Mouse (Mus musculus) embryonic facial prominence, embryonic 14.5 days (tissue): ENCODE results near the gene Eef1akmt3. TPM values are rescaled to one million over a fixed set of nuclear protein-coding genes. Genes with fewer than 3 reads are reported as not detected.

Source experiments
- ATAC-seq: fragments of 200-750 bp; cut with Nextera tagmentation; 2 replicates; pipeline ENCODE4 v1.8.0; 2017; ENCODE audit warnings: low read depth, moderate number of reproducible peaks, moderate TSS enrichment
- DNase-seq: peaks from one replicate; pipeline ENCODE4 v3.0.0-alpha.2; 2015; ENCODE audit warnings: low spot score
- H3K27ac ChIP-seq: fragments of 300-500 bp; sonication (generic); replicated peaks from 2 replicates; pipeline ENCODE4 v1.5.1; 2014; ENCODE audit warnings: low read depth, mild to moderate bottlenecking, low read length, moderate library complexity
- H3K27me3 ChIP-seq: fragments of 300-500 bp; sonication (generic); replicated peaks from 2 replicates; pipeline ENCODE4 v1.6.1; 2014; ENCODE audit warnings: low read length; ENCODE audit not compliant: control insufficient read depth, insufficient read depth
- H3K36me3 ChIP-seq: fragments of 300-500 bp; sonication (generic); 2 replicates; pipeline ENCODE4 v1.6.1; 2014; ENCODE audit warnings: low read length, mixed read lengths; ENCODE audit not compliant: control insufficient read depth, insufficient read depth
- H3K4me1 ChIP-seq: fragments of 300-500 bp; sonication (generic); 2 replicates; pipeline ENCODE4 v1.6.1; 2014; ENCODE audit warnings: antibody characterized with exemption, low read length; ENCODE audit not compliant: control insufficient read depth, insufficient read depth
- H3K4me2 ChIP-seq: fragments of 300-500 bp; sonication (generic); 2 replicates; pipeline ENCODE4 v1.6.1; 2014; ENCODE audit warnings: low read depth, mild to moderate bottlenecking, low read length, moderate library complexity, mixed read lengths
- H3K4me3 ChIP-seq: fragments of 300-500 bp; sonication (generic); 2 replicates; pipeline ENCODE4 v1.5.1; 2014; ENCODE audit warnings: low read depth, mild to moderate bottlenecking, low read length
- H3K9ac ChIP-seq: fragments of 300-500 bp; sonication (generic); 2 replicates; pipeline ENCODE4 v1.6.1; 2014; ENCODE audit warnings: low read depth, mild to moderate bottlenecking, low read length, moderate library complexity, mixed read lengths
- H3K9me3 ChIP-seq: fragments of 300-500 bp; sonication (generic); 2 replicates; pipeline ENCODE4 v1.6.1; 2016; ENCODE audit warnings: low read length; ENCODE audit not compliant: control insufficient read depth
- WGBS: fragments of 180-500 bp; shearing (Covaris S2); extraction: QIAGEN DNeasy Blood & Tissue Kit; methylation state at CpG from one replicate; pipeline ENCODE4 v1.1.7; 2014; 5-methylcytosine and 5-hydroxymethylcytosine counted together
- polyA plus RNA-seq: library from polyadenylated mRNA; unstranded; fragments of >200 nt; fragmentation: Nextera tagmentation; extraction: Ambion mirVana; gene quantifications from 2 replicates; pipeline ENCODE4 v1.2.1, GENCODE M21; 2014

Eef1akmt3 gene
- polyA plus RNA-seq, 1 experiment from 2014 or later, result 1.0 TPM

DNA sequence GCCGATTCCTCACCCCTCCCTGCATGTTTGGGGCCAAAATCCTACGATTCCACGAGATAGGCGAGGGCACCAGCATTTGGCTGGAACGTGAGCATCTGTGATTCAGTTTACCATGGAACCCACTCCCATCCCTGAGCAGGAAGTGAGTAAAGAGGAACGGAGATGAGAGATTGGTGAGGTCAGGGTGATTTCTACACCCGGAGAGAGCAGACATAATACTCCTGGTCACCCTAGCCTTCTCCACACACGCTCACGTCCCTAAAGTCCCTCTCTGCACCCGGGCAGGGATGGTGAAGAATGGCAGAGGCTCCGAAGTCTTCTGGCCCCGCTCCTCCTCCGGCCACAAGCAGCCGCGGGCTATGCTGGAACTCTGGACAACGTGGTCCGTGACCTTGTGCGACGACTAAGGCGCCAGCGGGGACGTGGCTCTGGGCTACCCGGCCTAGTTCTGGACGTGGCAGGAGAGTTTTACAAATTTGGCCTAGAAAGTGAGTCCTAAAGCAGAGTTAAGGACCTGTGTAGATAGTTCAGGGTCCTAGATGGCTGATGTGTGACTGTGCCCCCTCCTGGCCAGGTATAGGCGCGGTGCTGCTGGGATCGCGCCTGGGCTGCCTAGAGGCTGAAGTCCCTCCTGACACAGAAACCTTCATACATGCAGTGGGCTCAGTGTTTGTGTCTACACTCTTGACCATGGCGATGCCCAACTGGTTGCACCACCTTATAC lies 8.2 kb upstream of the Eef1akmt3 start:
- Histone ChIP-seq H3K4me2 (peak overlapping the region; percentile 28; the same call in 1 of the 2 replicates), H3K9ac (no peak overlapping the region), H3K27me3 (peaks cover 50% of the 10 kb centered on the region), H3K9me3 (no peaks in the 10 kb centered on the region), H3K27ac (no peak overlapping the region), H3K4me1 (no peaks in the 10 kb centered on the region), H3K4me3 (peak overlapping the region; percentile 15), H3K36me3 (peaks cover 6% of the 10 kb centered on the region; the same call in 1 of the 2 replicates)
- 5% methylated on average over 23 of the region's 29 CpGs for WGBS
- ATAC-seq (peak; percentile 24; the same call in 1 of the 2 replicates), DNase-seq (no peak)

DNA sequence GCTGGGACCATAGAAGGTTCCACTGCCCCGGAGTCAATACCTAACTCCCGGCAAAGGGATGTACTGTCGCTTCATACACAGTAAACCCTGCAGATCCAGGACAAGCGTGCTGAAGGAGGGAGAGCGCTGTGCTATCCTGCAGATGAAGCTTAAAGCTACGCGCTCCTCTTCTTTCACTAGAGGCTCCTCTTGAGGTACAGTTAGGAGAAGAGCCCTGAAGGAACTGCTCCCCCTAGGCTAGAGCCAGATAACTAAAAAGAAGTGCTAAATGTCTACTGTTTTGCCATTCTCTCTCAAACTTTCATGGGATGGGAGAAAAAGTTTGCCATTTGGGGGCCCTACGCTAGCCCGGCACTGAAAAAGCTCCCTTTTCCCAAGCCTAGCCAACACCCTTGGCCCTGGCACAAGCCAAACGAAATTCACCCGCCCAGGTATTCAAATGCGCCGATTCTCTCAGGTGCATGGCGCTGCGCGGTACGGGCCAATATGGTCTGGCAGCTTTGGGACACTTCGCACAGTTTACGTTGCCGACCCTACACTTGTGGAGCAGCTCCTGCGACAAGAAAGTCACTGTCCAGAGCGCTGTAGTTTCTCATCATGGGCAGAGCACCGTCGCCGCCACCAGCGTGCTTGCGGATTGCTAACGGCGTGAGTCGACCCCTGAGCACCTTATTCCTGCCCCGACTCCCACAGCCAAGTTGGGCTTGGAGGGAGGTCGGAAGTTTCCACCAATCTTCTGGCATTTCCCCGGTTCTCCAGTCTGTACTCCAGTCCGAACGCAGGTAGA lies 7.5 kb upstream of the Eef1akmt3 start:
- no peak for DNase-seq

DNA sequence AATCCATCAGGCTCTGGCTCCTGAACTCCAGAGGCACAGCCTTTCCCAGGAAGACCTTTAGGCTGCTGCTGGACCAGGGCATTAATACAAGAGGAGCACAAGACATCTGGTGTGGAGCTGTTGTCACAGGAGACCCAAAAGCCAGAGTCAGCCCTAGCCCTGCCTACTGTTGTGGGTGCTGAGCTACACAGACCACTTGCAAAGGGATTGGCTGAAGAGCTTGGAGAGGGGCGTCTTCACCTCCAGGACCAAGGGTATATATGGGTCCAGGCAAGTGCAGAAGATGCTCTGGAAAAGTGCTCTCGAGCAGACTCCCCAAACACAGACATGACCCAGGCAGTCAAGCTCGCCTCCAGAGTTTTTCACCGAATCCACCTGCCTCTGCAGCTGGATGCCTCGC lies 6.6 kb upstream of the Eef1akmt3 start, which contains the start of gene Cyp27b1:
Gene Cyp27b1 (plus strand): TSS at position 297 of the 400 bp plus-strand sequence.
- Histone ChIP-seq H3K4me3 (peak within 1 kb of the TSS; percentile 15), H3K9ac (no peak within 1 kb of the TSS)
- 17% methylated on average over 5 of the region's 5 CpGs for WGBS

More for the DNA sequence above, 7.5 kb upstream of the Eef1akmt3 start:
- ATAC-seq, result 0 out of 2 replicates have a peak, but pooled peaks have one; percentile 8
- Histone ChIP-seq H3K4me2 (peak overlapping the region; percentile 28), H3K9me3 (no peaks in the 10 kb centered on the region), H3K9ac (no peak overlapping the region), H3K27ac (no peak overlapping the region), H3K27me3 (peaks cover 50% of the 10 kb centered on the region), H3K4me3 (peak overlapping the region; percentile 15), H3K36me3 (peaks cover 6% of the 10 kb centered on the region; the same call in 1 of the 2 replicates), H3K4me1 (no peaks in the 10 kb centered on the region)
- 3% methylated on average over 35 of the region's 35 CpGs for WGBS

DNA sequence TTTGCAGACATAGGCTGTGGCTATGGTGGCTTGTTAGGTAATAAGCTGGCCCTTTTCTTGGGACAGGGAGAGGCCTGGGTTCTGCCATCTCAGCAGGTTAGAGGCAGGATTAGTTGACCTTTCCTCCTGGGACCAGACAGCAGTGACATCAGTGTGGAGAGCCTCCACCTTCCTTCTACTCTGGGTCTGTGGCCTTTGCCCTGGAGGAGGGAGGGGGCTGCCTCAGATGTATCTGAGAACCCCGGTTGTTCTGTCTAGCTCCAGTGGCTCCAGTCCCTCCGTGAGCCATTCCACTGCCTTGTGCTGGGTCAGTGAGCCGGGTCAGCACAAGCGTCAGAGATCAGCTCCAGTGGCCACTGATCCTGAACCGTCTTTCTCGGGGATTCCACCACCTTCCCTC lies 1.9 kb upstream of the Eef1akmt3 start:
- H3K27ac ChIP-seq, result no peak overlapping the region
- 78% methylated on average over 5 of the region's 6 CpGs for WGBS
- no peak for ATAC-seq
- no peak for DNase-seq
- peaks cover 6% of the 10 kb centered on the region; the same call in 1 of the 2 replicates for H3K36me3 ChIP-seq
- peak overlapping the region; percentile 81; the same call in 1 of the 2 replicates for H3K4me2 ChIP-seq
- H3K4me1 ChIP-seq, result peaks cover 7% of the 10 kb centered on the region
- H3K27me3 ChIP-seq, result peaks cover 8% of the 10 kb centered on the region
- H3K4me3 ChIP-seq, result no peak overlapping the region
- H3K9me3 ChIP-seq, result no peaks in the 10 kb centered on the region
- no peak overlapping the region for H3K9ac ChIP-seq

More for the DNA sequence above, 6.6 kb upstream of the Eef1akmt3 start, which contains the start of gene Cyp27b1:
- H3K27ac ChIP-seq, result no peak within 1 kb of the TSS
- H3K4me1 ChIP-seq, result peaks cover 1% of the 10 kb centered on the region; the same call in 1 of the 2 replicates
- no peak for DNase-seq
- H3K4me2 ChIP-seq, result peak within 1 kb of the TSS; percentile 28
- peaks cover 6% of the 10 kb centered on the region; the same call in 1 of the 2 replicates for H3K36me3 ChIP-seq
- ATAC-seq, result no peak
- H3K27me3 ChIP-seq, result peaks cover 50% of the 10 kb centered on the region
- H3K9me3 ChIP-seq, result no peaks in the 10 kb centered on the region

DNA sequence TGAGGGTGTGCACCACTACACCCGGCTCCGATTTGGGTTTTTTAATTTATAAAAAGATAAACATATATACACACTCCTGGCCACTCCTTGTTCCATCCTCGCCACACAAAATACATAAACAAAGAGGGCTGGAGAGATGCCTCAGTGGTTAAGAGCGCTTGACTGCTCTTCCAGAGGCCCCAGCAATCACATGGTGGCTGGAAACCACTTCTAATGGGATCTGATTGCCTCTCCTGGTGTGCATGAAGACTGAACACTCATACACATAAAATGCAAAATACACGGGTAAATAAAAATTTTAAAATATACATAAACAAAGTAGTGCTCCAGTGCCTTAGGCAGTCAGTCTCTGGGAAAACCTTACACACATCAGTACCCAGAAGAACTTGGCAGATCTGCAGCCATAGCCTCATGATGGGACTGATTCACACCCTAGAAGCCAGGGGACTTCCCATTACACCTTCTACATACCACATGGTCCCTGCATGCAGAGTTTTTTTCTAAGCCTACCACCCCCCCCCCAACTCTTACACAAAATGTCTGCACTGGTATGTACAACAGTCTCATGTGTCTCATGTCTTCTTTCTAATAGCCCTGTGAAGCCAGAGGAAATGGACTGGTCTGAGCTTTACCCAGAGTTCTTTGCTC lies 1.3 kb upstream of the Eef1akmt3 start:
- ATAC-seq, result no peak
- Histone ChIP-seq H3K27ac (peak overlapping the region; percentile 78), H3K27me3 (peaks cover 2% of the 10 kb centered on the region; the same call in 1 of the 2 replicates), H3K4me1 (peaks cover 7% of the 10 kb centered on the region), H3K4me2 (peak overlapping the region; percentile 81), H3K9ac (peak overlapping the region; percentile 75), H3K9me3 (no peaks in the 10 kb centered on the region), H3K36me3 (peaks cover 6% of the 10 kb centered on the region; the same call in 1 of the 2 replicates), H3K4me3 (peak overlapping the region; percentile 71)
- DNase-seq, result no peak
- WGBS, result 14% methylated on average over 5 of the region's 5 CpGs

DNA sequence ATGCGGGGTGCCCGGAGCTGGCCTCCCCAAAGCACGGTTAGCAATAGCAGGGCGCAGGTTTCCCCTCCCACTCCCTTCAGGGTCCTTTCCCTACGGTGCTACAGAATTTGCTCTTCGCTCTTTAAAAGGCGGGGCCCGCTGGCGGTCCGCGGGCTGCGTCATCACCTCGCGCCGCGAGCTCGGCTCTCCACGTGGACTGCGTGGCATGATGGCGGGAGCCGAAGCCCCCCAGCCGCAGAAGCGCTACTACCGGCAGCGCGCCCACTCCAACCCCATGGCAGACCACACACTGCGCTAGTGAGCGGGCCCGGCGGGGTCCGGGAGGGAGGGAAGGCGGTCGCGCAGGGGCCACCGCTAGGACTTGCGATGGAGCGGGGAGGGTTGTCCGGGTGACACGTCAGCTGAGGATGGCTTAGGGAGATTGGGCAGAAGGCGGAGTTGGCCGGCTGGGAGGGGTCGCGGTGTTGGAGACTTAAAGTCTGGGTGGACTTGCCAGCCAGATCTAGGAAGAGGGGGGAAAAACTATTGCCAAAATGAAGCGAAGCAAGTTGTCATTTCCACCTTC lies 543 bp upstream of the Eef1akmt3 start:
- WGBS, result under 1% methylated on average over 44 of the region's 44 CpGs
- peaks cover 7% of the 10 kb centered on the region for H3K4me1 ChIP-seq
- H3K9ac ChIP-seq, result peak overlapping the region; percentile 75
- H3K36me3 ChIP-seq, result peaks cover 6% of the 10 kb centered on the region; the same call in 1 of the 2 replicates
- peak overlapping the region; percentile 71 for H3K4me3 ChIP-seq
- peak overlapping the region; percentile 81 for H3K4me2 ChIP-seq
- no peaks in the 10 kb centered on the region for H3K27me3 ChIP-seq
- DNase-seq, result peak; percentile 94
- H3K27ac ChIP-seq, result peak overlapping the region; percentile 78
- ATAC-seq, result peak; percentile 90
- no peaks in the 10 kb centered on the region for H3K9me3 ChIP-seq

DNA sequence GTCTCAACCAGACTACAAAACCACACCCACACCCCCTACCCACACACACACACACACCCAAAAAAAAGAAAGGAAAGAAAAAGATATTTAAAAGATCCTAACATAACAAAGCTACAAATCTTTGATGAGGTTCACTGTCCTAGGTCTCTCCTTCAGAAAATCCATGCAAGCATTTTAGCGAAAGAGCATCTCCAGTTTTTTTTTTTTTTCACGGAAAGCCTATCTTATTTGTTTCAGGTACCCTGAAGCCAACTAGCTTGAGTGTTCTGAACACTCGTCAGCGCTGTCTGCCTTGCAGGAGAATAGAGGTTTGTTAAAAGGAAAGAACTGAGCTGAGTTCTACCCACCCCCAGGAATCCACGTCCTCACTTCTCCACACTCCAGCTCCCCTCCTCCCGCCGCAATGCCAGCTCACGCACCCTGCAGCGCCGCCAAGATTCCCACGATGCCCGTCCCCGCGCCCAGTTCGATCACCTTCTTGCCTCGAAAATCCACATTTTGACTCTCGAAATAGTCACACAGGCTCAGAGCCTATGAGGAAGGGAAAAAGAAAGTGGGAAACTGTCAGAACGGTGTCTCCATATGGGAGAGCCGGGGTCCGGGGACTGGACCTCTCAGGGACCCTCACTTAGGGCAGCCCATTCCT lies 621 bp downstream of the Eef1akmt3 start:
- 1% methylated on average over 20 of the region's 20 CpGs for WGBS
- Histone ChIP-seq H3K4me2 (peak overlapping the region; percentile 81), H3K27ac (peak overlapping the region; percentile 78), H3K36me3 (peaks cover 6% of the 10 kb centered on the region; the same call in 1 of the 2 replicates), H3K4me3 (peak overlapping the region; percentile 71), H3K9me3 (no peaks in the 10 kb centered on the region), H3K27me3 (no peaks in the 10 kb centered on the region), H3K4me1 (peaks cover 7% of the 10 kb centered on the region), H3K9ac (peak overlapping the region; percentile 75)
- ATAC-seq, result peak; percentile 17; the same call in 1 of the 2 replicates
- no peak for DNase-seq
